Mouse (Mus musculus): ENCODE measurements around the gene Dhx16. TPM values are rescaled to one million over a fixed set of nuclear protein-coding genes. Genes with fewer than 3 reads are reported as not detected.

Dhx16 gene
- total RNA-seq, 2 experiments from 2014 or later: 57.8 to 111 TPM

DNA sequence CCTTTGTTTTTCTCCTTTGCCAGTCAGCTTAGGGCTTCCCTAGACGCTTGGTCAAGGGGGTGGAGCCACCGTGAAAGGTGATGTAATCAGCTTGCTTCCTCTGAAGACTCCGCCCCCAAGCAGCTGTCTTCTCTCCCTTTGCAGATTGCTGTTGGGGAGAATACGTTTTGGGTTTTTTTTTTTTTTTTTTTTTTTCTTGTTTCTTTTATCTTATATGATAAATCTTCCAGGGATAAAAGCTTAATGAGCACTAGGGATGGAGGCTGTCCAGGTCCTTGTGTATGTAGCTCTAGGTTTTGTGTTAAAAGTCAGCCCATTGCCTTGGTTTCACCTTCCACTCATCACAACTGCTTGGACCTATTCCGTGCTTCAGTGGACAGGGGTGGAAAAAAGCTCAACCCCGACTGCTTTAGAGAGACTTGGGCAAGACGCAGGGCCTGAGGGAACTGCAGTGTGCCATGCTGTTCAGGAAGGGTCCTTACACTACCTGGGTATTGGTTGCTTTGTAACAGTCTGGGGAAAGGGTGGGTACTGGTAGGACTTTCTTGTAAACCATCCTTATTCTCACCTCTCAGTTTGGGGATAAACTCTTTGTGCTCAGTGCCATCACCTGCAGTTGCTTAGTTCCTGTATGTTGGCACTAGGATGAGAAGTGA, 39.6 kb downstream of the Dhx16 start:
- ATAC-seq (replicated peaks; ENCODE audit: poor library complexity, severe bottlenecking): peak; percentile 38

DNA sequence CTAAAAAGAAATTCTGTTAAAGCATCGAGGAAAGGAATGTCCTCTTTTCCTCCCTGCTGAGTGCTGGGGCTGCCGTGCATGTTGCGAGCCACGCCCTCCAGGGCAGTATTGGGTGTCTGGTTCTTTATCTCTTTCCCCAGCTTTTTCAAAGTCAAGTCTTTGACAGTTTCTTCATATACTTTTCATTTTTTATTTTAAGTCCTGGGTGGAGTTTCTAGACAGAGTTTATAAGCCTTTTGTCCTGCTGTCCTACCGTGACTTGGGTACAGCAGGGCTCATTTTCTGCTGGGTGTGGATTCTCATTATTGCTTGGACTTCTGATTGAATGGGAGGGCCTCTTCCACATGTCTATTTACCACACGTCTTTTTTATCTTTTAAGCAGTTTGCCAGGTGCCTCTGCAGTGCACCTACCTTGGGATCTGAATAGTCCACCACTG, 40.3 kb downstream of the Dhx16 start:
- ATAC-seq (replicated peaks; ENCODE audit: poor library complexity, severe bottlenecking): no peak

DNA sequence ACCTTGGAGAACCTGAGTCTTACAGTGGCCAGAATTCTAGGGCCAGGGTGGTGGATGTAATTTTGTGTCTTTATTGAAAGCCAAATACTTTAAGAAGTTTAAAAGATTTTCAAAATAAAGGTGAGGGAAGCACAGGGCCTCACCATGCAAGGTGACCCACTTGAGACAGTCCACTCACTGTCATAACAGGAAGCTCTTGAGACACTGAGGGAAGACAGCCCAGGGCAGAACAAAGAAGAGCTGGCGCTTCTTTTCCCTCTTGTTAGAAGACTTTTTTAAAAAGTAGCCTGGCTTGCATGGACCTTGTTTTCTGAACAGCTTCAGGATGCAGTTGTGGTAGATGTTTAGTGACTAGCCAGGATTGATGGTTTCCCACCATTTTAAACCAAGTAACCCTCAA, 40.8 kb downstream of the Dhx16 start:
- ATAC-seq (replicated peaks; ENCODE audit: poor library complexity, severe bottlenecking): no peak

DNA sequence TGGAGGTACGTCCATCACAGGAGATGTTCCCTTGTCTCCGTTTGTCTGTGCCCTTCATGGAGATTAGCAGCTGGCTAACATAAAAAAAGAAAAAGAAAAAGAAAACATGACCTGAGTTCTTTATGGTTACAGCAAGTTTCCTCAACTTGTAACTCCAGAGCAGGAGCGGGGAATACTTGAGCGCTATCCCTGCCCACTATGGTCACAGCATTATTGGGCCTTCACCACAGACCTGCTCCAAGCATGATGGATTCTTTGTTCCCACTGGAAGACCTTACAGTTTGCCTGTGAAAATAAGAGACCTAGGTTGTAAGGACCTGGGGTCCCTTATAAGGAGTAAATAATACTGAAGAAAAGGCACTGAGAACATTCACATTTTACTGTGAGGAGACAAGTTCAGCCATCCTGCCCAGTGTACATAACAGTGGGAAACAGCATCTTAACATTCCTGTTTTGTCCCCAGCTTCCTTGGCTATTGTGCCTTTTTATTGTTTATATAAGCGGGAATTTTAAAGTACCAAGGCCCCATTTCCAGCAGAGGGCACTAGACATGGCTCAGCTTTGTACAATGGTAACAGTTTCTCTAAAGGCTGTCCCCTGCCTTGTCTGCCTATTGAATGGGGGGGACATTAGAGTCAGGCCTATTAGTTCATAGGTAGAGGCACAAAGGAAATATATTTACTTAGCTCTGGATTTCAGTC, 41.4 kb downstream of the Dhx16 start:
- no peak for ATAC-seq (replicated peaks; ENCODE audit: poor library complexity, severe bottlenecking)

DNA sequence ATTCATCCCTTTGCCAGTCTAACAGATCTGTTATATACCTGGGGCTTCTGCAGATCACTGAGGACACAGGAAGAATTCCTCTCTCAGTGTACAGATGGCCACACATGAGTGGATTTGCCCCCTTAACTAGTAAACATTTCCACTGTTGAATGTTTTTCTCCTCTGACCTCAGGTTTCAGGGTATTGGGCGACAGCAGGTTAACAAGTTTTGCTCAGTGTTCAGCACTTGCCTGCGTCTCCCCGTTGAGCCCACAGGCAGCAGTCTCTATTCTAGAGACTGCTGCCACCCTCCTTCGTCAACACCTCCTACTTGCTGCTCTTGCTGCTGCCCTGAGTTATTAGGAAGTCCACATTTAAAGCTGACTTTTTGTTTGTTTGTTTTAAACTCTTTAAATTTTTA, 42.1 kb downstream of the Dhx16 start:
- no peak for ATAC-seq (replicated peaks; ENCODE audit: poor library complexity, severe bottlenecking)

DNA sequence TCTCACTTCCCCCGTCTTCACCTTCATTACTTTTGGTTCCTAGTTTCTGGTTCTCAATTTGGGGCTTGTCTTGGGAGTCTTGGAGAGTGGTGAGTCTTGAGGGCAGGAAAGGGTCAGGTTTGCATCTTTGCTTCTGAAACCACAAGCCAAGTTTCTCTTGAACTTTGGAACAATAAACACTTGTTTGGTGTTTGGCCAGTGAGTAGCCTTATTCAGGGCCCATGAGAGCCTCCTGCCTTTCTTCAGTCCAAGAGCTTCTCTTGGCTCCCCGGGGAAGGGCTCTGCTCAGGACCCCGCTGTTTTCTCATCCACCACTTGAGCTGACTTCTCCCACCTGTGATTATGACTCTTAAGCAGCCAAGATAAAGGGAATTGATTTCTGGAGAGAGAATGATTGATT, 42.9 kb downstream of the Dhx16 start:
- peak; percentile 44 for ATAC-seq (replicated peaks; ENCODE audit: poor library complexity, severe bottlenecking)

DNA sequence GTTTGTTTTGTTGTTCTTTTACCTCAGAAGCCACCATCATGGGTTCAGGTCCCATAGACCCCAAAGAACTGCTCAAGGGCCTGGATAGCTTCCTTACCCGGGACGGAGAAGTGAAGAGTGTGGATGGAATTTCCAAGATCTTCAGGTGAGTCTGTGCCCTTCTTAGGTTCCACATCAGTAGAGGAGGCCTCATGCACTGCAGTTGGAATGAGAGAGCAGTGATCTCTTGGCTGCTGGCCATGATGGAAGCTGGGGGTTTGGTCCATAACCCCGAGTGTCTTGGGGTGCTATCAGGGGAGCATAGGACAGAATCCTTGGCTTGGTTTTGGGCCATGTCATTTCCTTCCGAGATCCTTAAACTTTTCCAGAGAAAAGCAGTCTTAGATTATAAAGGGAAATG, 43.7 kb downstream of the Dhx16 start:
- no peak for ATAC-seq (replicated peaks; ENCODE audit: poor library complexity, severe bottlenecking)

DNA sequence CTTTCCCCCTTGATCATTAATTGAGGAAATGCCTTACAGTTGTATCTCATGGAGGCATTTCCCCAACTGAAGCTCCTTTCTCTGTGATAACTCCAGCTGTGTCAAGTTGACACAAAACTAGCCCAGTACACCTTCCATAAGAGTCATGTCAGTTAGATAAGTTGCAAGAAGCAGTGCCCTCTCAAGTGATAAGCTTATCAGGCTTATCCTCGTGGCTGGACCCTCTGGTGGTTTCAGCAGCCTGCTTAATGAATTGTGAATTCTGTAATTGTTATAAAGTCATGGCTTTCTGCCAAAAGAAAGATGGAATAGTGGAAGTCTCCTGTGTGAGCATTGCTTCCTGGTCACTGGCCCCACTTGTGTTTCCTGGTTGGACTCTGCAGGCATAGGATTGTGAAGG, 47.9 kb downstream of the Dhx16 start:
- no peak for ATAC-seq (replicated peaks; ENCODE audit: poor library complexity, severe bottlenecking)

DNA sequence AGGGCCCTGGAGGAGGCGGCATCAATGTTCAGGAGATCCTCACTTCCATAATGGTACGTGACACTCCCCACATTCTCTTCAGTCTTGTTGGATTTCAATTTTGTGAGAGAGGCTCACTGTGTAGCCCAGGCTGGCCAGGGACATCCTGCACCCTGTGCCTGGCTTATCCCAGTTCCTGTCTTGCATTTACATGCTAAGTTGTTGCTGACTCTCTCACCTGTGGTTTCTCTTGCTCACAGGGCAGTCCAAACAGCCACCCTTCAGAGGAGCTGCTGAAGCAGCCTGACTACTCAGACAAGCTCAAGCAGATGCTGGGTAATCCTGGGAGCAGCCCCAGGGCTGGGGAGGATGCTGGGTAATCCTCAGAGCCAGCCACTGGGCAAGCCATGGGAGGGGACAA, 49.9 kb downstream of the Dhx16 start:
- no peak for ATAC-seq (replicated peaks; ENCODE audit: poor library complexity, severe bottlenecking)

DNA sequence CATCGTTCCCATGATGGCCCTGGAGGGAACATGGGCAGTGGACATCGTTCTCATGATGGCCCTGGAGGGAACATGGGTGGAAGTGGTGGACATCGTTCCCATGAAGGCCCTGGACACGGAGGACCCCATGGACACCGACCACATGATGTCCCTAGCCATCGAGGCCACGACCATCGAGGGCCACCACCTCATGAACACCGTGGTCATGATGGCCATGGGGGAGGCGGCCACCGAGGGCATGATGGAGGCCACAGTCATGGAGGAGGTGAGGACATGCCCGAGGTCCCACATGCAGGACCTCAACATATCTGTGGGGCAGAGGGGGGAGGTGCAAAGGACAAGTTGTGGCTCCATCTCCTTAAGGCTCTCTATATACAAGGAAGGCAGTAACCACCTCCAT, 51.0 kb downstream of the Dhx16 start:
- ATAC-seq (replicated peaks; ENCODE audit: poor library complexity, severe bottlenecking): no peak

DNA sequence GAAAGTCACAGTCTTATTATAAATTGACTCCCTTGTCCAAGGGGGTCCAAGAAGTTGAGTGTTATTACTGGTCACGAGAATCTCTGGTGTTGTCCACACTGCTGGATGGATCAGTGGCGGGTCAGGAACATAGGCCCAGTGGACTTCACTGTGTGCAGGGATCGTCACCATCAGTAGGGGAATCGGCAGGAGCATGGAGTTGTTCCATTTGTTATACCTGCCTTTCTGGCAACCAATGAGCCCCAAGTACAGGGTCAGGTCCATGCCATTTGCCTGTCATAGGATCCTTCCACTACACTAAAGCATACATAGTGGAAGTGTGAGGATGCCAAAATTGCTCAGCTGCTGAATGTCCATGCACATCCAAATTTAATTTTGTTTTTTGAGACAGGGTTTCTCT, 53.0 kb downstream of the Dhx16 start:
- ATAC-seq (replicated peaks; ENCODE audit: poor library complexity, severe bottlenecking): no peak

DNA sequence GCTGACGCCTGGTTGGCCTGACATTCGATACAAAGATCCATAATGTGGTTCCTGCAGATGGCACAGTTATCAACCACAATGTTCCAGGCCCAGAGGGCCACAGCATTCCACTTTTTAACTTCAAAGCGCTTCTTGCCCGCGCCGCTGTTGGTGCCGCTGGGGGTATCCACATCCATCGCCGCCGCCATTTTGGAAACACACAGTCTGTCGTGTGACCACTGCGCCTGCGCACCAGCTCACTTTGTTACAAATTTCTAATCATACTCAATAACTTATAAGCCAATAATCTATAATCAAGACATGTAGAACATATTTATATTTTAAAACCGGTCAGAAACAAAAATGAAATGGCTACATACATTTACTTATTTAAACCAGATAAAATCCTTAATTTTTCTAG, 56.1 kb downstream of the Dhx16 start:
- ATAC-seq (replicated peaks; ENCODE audit: poor library complexity, severe bottlenecking): peak; percentile 74

DNA sequence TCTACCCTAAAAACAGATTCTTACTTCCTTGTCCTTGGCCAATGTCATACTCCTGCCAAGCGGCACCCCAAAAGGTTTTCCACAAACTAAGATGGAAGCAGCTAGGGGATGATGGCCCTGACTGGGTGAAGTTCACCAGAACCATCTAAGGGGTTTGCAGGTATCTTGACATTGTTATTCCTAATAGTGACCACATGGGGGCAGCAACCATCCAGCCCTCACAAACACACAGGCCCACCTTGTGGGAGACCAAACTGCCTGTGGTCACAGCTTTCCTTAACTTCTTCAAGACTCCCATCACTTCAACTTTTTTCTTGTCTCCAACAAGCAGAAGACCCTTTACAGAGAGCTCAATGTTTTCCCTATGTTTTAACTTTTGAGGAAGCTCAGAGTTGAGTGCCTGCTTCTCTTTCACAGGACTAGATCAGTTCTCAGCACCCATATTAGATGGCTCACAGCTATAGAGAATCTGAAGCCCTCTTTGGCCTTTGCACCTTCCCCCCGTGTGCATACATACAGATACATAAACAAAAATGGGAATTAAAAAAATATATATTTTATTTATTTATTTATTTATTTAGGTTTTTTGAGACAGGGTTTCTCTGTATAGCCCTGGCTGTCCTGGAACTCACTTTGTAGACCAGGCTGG, 58.2 kb downstream of the Dhx16 start:
- ATAC-seq (replicated peaks; ENCODE audit: poor library complexity, severe bottlenecking): peak; percentile 93

DNA sequence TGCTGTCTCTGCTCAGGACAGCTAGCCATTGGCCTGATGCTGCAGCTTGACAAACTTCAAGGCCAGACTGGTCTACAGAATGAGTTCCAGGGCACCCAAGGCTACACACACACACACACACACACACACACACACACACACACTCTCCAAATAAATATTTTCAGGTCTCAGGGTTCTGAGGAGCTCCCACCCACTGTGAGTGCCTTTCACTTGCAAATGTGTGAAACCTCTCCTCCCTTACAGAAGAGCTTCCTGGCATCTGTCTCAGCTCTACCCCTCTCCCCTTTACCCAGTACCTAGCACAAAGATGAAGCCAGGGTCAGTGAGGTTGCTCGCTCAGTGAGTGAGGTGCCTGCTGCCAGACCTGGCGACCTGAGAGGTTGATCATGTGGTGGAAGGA, 59.5 kb downstream of the Dhx16 start:
- no peak for ATAC-seq (replicated peaks; ENCODE audit: poor library complexity, severe bottlenecking)

DNA sequence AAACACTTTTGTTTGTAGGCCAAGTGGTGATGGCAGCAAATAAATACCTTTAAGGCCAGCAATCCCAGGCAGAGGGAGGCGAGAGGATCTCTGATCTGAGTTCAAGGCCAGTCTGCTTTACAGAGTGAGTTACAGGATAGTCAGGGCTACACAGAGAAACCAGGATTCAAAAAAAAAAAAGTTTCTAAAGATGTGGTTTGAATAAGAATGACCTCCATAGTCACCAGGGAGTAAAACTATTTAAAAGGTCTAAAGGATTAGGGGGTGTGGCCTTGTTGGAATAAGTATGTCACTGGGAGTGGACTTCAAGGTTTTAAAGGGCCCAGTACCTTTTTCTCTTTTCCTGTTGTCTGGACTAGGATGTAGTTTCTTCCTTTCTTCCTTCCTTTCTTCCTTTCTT, 60.3 kb downstream of the Dhx16 start:
- ATAC-seq (replicated peaks; ENCODE audit: poor library complexity, severe bottlenecking): no peak

Other genes starting within 250 kb of the Dhx16 start
- gene Mucl3, start 236.1 kb upstream of the Dhx16 start, total RNA-seq (2014; fragmentation: Nextera tagmentation): not detected in 2 replicates
- gene Mucl3, start 236.1 kb upstream of the Dhx16 start, total RNA-seq (2017): not detected in 2 replicates
- gene Vars2, start 212.2 kb upstream of the Dhx16 start, total RNA-seq (2014; fragmentation: Nextera tagmentation): 7.3 and 30.1 TPM in 2 replicates
- gene Vars2, start 212.2 kb upstream of the Dhx16 start, total RNA-seq (2017): 7.8 and 16.2 TPM in 2 replicates
- 20.3 and 41.9 TPM in 2 replicates for gene Gtf2h4, start 206.1 kb upstream of the Dhx16 start, total RNA-seq (2014; fragmentation: Nextera tagmentation)
- gene Gtf2h4, start 206.1 kb upstream of the Dhx16 start, total RNA-seq (2017): 32.6 and 40.4 TPM in 2 replicates
- gene Ddr1, start 175.2 kb upstream of the Dhx16 start, total RNA-seq (2014; fragmentation: Nextera tagmentation): not detected in 2 replicates
- not detected in 2 replicates for gene Ddr1, start 175.2 kb upstream of the Dhx16 start, total RNA-seq (2017)
- gene Ier3, start 58.1 kb upstream of the Dhx16 start, total RNA-seq (2014; fragmentation: Nextera tagmentation): 4.6 and 18.1 TPM in 2 replicates
- 44.3 and 53.7 TPM in 2 replicates for gene Ier3, start 58.1 kb upstream of the Dhx16 start, total RNA-seq (2017)
- gene Flot1, start 56.6 kb upstream of the Dhx16 start, total RNA-seq (2014; fragmentation: Nextera tagmentation): 66.8 and 109 TPM in 2 replicates
- 58.3 and 63.6 TPM in 2 replicates for gene Flot1, start 56.6 kb upstream of the Dhx16 start, total RNA-seq (2017)
- 640 and 699 TPM in 2 replicates for gene Tubb5, start 41.5 kb upstream of the Dhx16 start, total RNA-seq (2014; fragmentation: Nextera tagmentation)
- gene Tubb5, start 41.5 kb upstream of the Dhx16 start, total RNA-seq (2017): 874 and 1,022 TPM in 2 replicates
- 103 and 159 TPM in 2 replicates for gene Mdc1, start 38.3 kb upstream of the Dhx16 start, total RNA-seq (2014; fragmentation: Nextera tagmentation)
- gene Mdc1, start 38.3 kb upstream of the Dhx16 start, total RNA-seq (2017): 23.7 and 28.6 TPM in 2 replicates
- gene Nrm, start 18.5 kb upstream of the Dhx16 start, total RNA-seq (2014; fragmentation: Nextera tagmentation): 66.8 and 88.9 TPM in 2 replicates
- 41.5 and 46.0 TPM in 2 replicates for gene Nrm, start 18.5 kb upstream of the Dhx16 start, total RNA-seq (2017)
- gene Ppp1r18, start 14.2 kb upstream of the Dhx16 start, total RNA-seq (2014; fragmentation: Nextera tagmentation): 56.9 and 60.9 TPM in 2 replicates
- gene Ppp1r18, start 14.2 kb upstream of the Dhx16 start, total RNA-seq (2017): 15.0 and 17.4 TPM in 2 replicates
- gene 2310061I04Rik, start 17.6 kb downstream of the Dhx16 start, total RNA-seq (2014; fragmentation: Nextera tagmentation): 97.8 and 112 TPM in 2 replicates
- gene 2310061I04Rik, start 17.6 kb downstream of the Dhx16 start, total RNA-seq (2017): 6.2 and 8.4 TPM in 2 replicates
- gene Atat1, start 30.3 kb downstream of the Dhx16 start, total RNA-seq (2014; fragmentation: Nextera tagmentation): 17.8 and 25.6 TPM in 2 replicates
- gene Atat1, start 30.3 kb downstream of the Dhx16 start, total RNA-seq (2017): 5.4 and 8.0 TPM in 2 replicates
- 100 and 151 TPM in 2 replicates for gene Mrps18b, start 36.6 kb downstream of the Dhx16 start, total RNA-seq (2014; fragmentation: Nextera tagmentation)
- gene Mrps18b, start 36.6 kb downstream of the Dhx16 start, total RNA-seq (2017): 62.6 and 72.8 TPM in 2 replicates
- 78.2 and 83.9 TPM in 2 replicates for gene Ppp1r10, start 36.6 kb downstream of the Dhx16 start, total RNA-seq (2014; fragmentation: Nextera tagmentation)
- gene Ppp1r10, start 36.6 kb downstream of the Dhx16 start, total RNA-seq (2017): 79.2 and 87.5 TPM in 2 replicates
- 74.4 and 92.3 TPM in 2 replicates for gene Abcf1, start 89.9 kb downstream of the Dhx16 start, total RNA-seq (2014; fragmentation: Nextera tagmentation)
- gene Abcf1, start 89.9 kb downstream of the Dhx16 start, total RNA-seq (2017): 165 and 231 TPM in 2 replicates
- gene Gnl1, start 100.0 kb downstream of the Dhx16 start, total RNA-seq (2014; fragmentation: Nextera tagmentation): 21.5 and 21.7 TPM in 2 replicates
- gene Gnl1, start 100.0 kb downstream of the Dhx16 start, total RNA-seq (2017): 18.3 and 20.9 TPM in 2 replicates
- 38.2 and 59.1 TPM in 2 replicates for gene Prr3, start 100.4 kb downstream of the Dhx16 start, total RNA-seq (2014; fragmentation: Nextera tagmentation)
- gene Prr3, start 100.4 kb downstream of the Dhx16 start, total RNA-seq (2017): 15.0 and 16.4 TPM in 2 replicates
- gene H2-T24, start 140.7 kb downstream of the Dhx16 start, total RNA-seq (2014; fragmentation: Nextera tagmentation): 2.1 and 4.6 TPM in 2 replicates
- gene H2-T24, start 140.7 kb downstream of the Dhx16 start, total RNA-seq (2017): 7.8 and 8.8 TPM in 2 replicates
- 49.1 and 55.7 TPM in 2 replicates for gene H2-T23, start 153.0 kb downstream of the Dhx16 start, total RNA-seq (2014; fragmentation: Nextera tagmentation)
- gene H2-T23, start 153.0 kb downstream of the Dhx16 start, total RNA-seq (2017): 48.6 and 62.5 TPM in 2 replicates
- gene H2-T22, start 162.9 kb downstream of the Dhx16 start, total RNA-seq (2014; fragmentation: Nextera tagmentation): 34.5 and 35.7 TPM in 2 replicates
- gene H2-T22, start 162.9 kb downstream of the Dhx16 start, total RNA-seq (2017): 39.2 and 39.4 TPM in 2 replicates
- not detected in 2 replicates for gene Gm6034, start 163.1 kb downstream of the Dhx16 start, total RNA-seq (2014; fragmentation: Nextera tagmentation)
- not detected in 2 replicates for gene Gm6034, start 163.1 kb downstream of the Dhx16 start, total RNA-seq (2017)
- gene Gm11127, start 178.6 kb downstream of the Dhx16 start, total RNA-seq (2014; fragmentation: Nextera tagmentation): not detected in 2 replicates
- gene Gm11127, start 178.6 kb downstream of the Dhx16 start, total RNA-seq (2017): not detected in 2 replicates
- 0.58 TPM in 1 of 2 replicates, not detected in the other for gene Gm19684, start 241.9 kb downstream of the Dhx16 start, total RNA-seq (2014; fragmentation: Nextera tagmentation)
- not detected in 2 replicates for gene Gm19684, start 241.9 kb downstream of the Dhx16 start, total RNA-seq (2017)
- not detected in 2 replicates for gene Gm7030, start 249.6 kb downstream of the Dhx16 start, total RNA-seq (2014; fragmentation: Nextera tagmentation)
- not detected in 2 replicates for gene Gm7030, start 249.6 kb downstream of the Dhx16 start, total RNA-seq (2017)